Mouse (Mus musculus): ENCODE data around the gene Sh3bgr.
A peak's percentile ranks its signal among the peaks of the same experiment; 100 is the strongest.

Sh3bgr gene

DNA sequence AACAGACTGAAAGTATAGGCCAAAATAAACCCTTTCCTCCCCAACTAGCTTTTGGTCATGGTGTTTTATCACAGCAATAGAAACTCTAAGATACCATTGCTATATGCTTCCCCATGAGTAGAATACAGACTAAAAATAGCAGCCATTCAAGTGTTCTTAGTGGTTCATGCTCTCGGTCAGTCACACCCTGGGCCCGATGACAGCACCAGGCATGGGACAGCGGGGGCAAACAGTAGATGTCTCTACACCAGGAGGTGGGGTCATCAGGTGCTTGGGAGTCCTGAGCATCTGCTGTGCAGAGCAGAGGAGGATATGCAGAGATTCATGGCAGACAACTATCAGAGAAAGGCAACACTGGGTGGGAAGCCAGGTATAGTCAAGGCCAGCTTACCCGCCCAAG is 12.8 kb downstream of the Sh3bgr start:
- no peak for DNase-seq

DNA sequence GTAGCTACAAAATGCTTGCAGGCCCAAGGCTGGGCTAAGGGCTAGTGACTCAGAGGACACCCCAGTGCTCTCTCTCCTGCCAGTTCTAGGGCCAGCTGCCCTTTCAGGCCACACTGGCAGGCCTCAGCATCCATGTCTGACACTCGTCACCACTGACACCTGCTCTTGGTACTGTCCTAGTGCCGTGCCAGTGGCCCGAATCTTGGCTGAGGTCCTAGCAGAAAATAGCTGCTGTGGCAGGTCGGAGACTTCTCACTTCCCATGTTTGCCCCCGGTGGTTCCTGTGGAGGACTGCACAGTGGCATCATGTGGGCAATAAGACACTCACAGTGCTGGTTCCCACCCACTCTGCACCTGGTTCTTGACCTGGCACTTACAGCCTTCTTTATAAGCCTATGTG is 21.2 kb downstream of the Sh3bgr start:
- DNase-seq: no peak

DNA sequence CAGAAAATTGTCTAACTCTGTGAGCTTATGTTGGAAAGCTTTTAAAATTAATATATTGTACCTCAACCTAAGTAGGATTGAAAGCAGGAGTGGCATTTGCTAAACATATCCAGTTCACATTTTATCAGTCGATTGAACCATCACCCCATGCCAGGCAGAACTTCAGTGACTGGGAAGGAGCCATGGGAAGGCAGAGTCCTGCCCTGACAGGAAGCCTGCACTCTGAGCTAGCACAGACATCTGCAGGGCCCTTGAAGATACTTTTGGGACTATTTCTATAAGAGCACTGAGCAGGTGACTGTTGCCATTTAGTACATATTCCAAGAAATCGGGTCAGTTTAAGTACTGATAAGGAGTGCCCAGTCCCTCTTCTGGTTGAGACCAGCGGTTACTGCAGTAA is 21.7 kb downstream of the Sh3bgr start:
- DNase-seq: no peak

DNA sequence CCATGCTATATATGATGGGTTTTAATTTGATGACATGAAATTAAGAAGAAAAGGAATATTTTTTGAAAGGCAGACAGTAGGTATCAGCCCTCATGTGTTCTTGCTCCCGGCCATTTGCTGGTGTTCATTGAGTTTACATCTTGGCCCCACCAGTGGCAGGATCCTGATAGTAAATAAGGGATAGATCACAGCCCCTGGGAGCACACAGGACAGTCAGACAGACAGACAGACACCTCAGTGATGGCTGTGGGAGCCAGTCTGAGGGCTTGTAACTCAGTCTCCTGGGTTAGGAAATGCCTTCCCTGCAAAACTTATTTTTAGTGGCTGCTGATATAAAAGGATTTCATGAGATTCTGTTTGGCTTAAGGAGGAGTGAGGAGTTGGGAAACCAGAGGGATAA is 22.2 kb downstream of the Sh3bgr start:
- DNase-seq: no peak

DNA sequence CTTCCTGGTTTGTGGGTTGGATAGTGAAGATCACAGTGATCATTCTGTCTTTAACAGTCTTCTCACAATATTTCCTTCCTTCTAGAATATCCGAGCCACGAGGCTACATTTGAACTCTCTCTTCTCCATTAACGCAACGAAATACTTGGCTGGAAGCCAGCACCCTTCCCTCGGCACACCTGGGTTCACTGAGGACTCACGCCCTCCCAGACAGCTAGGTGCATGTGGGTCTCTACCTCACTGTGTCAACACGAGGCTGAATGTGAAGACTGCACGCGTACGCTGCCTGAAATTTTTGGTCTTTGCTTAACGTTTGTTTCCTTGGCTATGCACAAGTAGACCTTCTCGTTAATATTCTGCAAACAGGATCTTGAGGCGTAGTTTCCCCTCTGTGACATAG is 28.2 kb downstream of the Sh3bgr start:
- no peak for DNase-seq

DNA sequence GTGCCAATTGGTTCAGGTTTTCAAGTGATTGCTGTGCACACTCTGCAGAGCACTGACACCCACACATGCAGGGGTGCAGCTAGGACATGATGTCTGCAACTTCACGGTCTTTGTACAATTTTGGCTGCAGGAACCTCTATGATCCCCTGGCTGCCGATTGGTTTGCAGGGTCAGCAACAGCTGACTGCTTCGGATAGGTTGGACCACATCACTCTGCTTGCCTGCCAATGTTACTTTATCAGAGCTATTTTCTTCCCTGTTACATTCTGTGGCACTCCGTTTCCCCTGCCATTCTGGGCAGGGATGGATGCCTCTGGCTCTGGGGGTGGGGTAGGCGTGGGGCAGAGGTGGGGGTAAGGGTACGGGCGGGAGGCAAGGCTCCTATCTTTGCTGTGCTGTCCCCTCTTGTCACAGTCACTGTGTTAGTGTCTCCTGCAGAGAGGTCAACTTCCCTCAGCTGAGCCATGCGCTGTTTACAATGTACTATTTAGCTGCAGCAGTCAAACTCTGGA is 28.9 kb downstream of the Sh3bgr start:
- peak; percentile 51 for DNase-seq

DNA sequence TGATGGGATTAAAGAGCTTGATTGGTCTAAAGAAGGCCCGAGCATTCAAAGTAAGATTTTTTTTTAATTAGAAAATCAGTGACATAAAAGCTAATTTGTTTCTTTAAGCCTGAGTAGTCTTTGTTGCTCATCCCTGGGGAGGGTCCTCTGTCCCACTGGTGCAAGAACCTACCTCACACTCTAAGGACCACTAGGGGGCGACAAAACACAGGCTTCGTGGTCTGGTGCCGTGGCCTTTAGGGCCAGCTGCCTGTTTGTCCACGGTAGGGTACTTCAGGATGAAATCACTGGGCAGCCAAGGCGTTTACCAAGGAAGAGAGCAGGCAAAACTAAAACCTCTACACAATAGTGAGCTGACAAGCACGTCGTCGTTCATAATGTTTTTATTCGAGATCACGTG is 30.2 kb downstream of the Sh3bgr start:
- peak; percentile 73 for DNase-seq

DNA sequence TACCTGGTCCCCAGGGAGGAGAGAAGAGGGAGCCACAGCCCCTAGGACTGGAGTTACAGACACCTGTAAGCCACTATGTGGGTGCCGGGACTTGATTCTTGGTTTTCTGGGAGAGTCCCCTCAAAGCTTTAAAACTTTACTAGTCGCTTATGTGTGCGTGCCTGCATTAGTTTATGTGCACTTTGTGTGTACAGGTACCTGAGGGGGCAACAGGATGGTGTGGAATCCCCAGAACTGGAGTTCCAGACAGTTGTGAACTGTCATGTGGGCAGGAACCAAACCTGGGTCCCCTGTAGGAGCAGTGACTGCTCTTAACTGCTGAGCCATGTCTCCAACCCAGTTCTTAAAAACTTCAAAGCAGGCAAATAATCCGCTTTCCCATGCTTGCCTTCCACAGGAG is 31.0 kb downstream of the Sh3bgr start:
- DNase-seq: no peak

DNA sequence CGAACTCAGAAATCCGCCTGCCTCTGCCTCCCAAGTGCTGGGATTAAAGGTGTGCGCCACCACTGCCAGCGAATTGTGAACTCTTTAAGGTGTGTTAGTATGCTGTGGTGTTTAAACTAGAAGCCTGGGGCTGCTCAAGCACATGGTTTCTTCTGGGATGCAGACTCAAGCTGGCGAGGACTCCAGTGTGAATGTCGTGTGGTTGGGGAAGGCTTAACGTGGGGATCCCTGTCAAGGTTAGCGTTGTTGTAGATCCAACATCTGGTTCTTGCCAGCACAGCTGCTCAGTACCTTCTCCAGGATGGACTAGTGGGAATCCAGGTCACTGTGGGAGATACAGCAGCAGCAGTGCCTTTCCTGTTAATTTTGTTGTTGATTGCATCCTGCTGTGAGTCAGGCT is 31.7 kb downstream of the Sh3bgr start:
- no peak for DNase-seq

DNA sequence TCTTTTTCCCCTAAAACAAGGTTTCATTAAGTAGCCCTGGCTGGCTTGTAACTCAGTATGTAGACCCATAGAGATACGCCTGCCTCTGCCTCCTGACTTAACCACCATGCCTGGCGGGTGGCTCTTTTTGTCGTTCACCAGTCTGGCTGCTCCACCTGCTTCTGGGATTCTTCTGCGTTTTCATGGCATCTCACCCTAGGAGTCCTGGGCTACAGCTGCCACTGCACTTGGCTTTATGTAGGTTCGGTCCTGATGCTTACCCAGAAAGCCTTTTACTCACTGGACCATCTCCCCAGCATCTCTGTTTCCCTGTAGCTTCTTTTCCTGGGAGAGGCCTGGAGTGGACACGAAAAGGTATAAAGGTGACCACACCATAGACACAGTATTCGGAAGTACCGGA is 33.7 kb downstream of the Sh3bgr start:
- no peak for DNase-seq

DNA sequence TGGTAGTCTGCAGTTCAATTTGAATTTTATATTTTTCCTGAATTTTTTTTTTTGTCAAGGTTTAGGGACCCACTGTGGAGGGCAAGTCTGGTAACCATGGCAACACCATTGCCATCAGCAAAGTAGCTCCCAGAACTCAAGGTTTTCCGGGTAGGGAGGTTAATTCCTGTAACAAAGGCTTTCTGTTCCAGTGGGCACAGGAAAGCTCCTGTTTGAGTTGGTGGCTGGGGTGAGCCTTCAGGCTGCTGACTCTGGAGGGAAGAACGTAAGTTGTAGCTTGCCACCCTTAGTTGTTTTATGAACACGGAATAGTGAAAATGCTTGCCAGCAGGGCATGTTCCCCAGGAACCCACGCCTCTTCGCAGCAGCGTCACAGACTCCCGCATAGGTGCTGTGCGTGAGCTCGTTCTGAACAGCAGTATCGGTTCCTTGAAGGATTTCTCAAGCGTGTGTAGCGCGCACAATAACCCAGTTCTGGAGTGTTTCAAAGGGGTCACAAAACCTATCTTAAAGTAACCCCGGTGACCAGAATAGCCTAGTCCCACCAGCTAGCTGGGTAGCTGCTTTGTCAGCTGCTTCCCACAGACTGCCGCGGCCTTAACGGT is 35.2 kb downstream of the Sh3bgr start, which contains the start of gene B3galt5:
TSS of gene B3galt5 (plus strand) at position 436 of the 605 bp plus-strand sequence.
- no peak for DNase-seq

DNA sequence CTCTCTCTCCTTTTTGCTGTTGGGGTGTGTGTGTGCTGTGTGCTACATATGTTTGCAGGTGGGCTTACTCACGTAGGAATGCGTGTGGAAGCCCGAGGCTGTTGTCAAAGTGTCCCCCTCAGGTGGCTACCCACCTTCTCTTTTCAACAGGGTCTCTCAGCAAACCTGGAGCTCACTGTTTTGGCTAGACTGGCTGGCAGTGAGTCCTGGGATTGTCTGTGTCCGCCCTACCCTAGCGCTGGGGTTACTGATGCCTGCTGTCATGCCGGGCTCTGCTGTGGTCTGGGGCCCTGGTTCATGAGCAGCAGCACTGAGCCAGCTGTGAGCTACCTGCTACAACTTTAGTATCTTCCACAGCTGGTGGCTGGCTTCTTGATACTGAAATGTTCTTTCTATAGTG is 44.2 kb downstream of the Sh3bgr start:
- no peak for DNase-seq

DNA sequence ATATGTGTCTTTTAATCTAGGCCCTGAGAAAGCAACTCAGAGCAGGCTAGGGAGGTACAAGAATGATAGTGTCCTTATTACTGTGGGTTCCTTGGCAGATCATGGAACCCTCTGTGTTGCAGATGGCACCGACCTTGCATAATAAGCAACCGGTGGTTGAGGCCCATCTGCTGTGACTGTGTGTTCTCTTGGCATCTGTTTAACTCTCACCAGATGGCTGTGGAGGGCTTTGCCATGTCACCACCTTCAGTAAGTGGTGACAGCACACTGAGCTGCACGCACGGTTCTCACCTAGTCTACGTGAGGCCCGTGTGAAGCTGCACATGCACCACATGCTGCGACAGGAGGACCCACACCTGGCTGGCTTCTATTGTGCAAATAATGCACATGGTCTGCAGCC is 49.4 kb downstream of the Sh3bgr start:
- DNase-seq: peak; percentile 90

DNA sequence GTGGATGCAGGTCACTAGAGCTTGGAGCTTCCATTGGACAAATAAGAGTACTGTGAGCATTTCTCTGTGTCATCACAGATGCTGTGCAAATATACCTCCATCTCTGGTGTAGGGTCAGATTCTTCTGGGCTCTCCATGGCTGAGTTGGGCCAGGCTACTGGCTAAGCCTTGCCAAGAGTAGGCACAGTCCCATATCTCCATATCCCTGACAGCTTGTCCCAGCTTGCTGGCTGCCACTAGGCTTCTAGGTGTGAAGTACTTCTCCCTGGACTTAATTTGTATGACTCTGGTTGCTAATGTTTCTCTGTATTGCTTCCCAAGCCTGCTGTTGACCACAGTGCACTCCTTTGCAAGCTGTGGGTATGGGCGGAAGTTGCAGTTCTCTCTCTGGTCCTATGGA is 51.9 kb downstream of the Sh3bgr start:
- DNase-seq: no peak

DNA sequence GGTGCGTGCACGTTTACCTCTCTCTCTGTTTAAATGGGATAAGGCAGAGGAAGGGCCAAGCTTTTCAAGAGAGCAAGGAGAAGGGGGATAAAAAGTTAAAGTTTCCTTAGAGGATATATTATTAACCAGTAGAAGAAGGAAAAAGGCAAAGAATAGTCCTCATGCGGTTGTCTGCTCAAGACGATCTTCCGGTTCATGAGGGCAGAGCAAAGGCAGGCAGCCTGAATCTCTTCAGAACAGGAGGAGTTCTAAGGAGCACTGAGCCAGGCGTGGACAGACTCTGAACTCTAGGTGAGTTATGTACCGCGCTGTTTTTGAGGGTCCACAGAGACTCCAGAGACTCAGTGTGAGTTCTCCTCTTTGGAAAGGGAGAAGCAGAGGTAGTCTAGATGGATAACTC is 58.2 kb downstream of the Sh3bgr start:
- no peak for DNase-seq

DNA sequence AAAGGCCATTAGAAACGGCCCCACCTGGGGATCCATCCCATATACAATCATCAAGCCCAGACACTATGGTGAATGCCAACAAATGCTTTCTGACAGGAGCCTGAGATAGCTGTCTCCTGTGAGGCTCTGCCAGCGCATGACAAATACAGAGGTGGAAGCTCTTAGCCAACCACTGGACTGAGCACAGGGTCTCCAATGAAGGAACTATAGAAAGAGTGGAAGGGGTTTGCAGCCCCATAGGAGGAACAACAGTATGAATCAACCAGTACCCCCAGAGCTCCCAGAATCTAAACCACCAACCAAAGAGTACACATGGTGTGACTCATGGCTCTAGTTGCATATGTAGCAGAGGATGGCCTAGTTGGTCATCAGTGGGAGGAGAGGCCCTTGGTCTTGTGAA is 71.5 kb downstream of the Sh3bgr start:
- DNase-seq: no peak

DNA sequence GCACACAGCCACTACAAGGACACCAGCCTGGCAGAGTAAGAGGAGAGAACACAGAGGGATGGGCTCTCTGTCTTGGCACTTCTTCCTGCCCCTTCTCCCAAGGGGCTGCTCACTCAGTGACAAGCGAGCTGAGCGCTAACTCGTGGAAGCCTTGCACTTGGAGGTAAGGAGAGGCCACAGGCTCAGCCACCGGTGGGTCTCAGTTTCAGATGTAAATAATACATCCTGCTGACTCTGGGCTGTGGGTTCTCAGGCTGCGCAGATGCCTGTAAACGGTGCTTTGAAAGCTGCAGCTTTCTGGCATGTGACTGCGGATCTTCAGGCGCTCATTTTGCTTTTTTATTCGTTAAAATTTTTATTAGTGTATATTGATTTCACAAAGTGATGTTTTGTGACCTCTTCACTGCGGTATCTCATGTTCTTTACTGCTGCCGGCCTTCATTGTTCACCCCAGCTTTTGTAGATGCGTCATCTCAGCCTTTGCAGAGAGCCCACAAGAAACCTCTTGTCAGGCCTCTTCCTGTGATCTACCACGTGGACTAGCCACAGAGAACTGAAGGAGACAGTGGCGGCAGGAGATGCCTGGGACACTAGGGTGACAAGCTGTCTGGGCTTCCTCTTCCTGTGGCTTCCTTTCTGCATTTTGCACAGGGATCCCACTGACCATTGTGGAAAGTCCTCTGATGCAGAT is 72.8 kb downstream of the Sh3bgr start:
- DNase-seq: peak; percentile 88

DNA sequence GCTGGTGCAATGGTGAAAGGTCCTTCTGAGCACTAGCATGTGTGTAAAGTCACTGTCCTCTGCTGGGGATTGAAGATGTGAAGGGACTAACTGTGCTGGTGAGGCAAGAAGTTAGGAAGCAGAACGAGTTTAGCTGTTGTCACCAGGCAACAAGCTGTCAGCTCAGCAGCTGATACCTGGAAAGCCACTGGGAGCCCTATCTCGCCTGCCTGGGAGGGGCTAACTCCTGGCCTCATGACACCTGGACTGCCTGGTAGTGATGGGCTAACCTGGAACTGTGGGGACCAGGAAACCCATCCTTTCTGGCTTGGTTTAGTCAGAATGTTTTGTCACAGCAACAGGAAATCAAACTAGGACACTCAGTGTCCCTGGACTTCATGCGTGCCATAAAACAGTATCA is 76.3 kb downstream of the Sh3bgr start:
- DNase-seq: no peak
